Mouse (Mus musculus): ENCODE data around the gene Nup210l.

DNA sequence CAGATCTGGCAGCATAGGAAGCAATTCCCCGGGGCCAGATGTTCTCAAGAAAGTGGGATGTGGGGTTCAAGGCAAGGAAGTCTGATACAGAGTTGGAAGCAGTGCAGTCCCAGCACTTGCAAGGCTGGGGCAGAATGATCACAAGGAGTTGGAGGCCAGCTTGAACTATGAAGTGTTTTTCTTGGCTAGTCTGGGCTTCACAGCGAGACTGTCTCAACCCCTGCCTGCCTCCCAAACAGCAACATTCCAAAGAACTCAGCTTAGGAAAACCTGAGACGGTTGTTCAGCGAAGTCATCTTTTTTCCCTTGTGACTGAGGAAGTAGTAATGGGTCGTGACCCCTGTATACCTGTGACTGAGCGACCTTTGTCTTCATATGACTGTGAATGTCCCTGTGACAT lies 146.9 kb downstream of the Nup210l start:
- no peak for TF ChIP-seq CTCF (conservative IDR thresholded peaks at IDR 0.05; ENCODE audit: low read length)
- no peak for TF ChIP-seq POU5F1 (IDR thresholded peaks at IDR 0.05; ENCODE audit: borderline replicate concordance, low read length)

All from E14TG2a.4 (cell line).